Mouse (Mus musculus) spleen, adult 2 months (tissue): ENCODE results near the gene Zfp987.
"Not testable (repeated sequence)": the region's sequence is repeated elsewhere in the genome, so short reads cannot be mapped to it uniquely, and the experiment has no call there.

Experiments used
- CTCF ChIP-seq: fragments of 200-500 bp; IDR thresholded peaks from 2 replicates; pipeline ENCODE4 v1.5.1; 2011; ENCODE audit warnings: mild to moderate bottlenecking, inconsistent platforms; ENCODE audit not compliant: insufficient read depth, insufficient read length, insufficient replicate concordance; ENCODE audit errors: extremely low read depth
- POLR2A ChIP-seq: fragments of 200-500 bp; IDR thresholded peaks from 2 replicates; pipeline ENCODE4 v1.6.1; 2011; ENCODE audit warnings: low read depth, low read length, inconsistent platforms

DNA sequence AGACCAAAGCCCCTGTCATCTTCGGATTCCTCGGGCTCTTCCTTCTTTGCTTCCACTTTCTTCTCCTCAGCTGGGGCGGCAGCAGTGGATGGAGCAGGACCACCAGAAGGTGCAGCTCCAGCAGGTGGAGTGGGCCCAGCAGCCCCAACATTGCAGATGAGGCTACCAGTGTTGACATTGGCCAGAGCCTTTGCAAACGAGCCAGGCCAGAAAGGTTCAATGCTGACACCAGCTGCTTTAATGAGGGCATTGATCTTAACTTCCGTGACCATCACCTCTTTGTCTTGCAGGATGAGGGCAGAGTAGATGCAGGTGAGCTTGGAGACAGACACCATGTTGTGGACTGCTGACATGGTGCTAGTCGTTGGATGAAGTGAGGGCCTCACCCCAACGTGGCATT, 23.8 kb upstream of the Zfp987 start:
- TF ChIP-seq CTCF, POLR2A: not testable (repeated sequence)
